Mouse (Mus musculus) liver, embryonic 15.5 days (tissue): Measurements from ENCODE around the gene Fam71e1. TPM values are rescaled to one million over a fixed set of nuclear protein-coding genes. Genes with fewer than 3 reads are reported as not detected.
A peak's percentile ranks its signal among the peaks of the same experiment; 100 is the strongest.

Experiments
- ATAC-seq: fragments of 200-750 bp; cut with Nextera tagmentation; 2 replicates; pipeline ENCODE4 v1.8.0; 2017; ENCODE audit warnings: moderate number of reproducible peaks, mild to moderate bottlenecking, moderate library complexity; ENCODE audit not compliant: insufficient read depth
- H3K27ac ChIP-seq: fragments of 300-500 bp; sonication (generic); replicated peaks from 2 replicates; pipeline ENCODE4 v1.5.1; 2015; ENCODE audit warnings: mild to moderate bottlenecking, inconsistent platforms
- H3K27me3 ChIP-seq: fragments of 300-500 bp; sonication (generic); 2 replicates; pipeline ENCODE4 v1.6.1; 2015; ENCODE audit warnings: mild to moderate bottlenecking, inconsistent platforms
- H3K36me3 ChIP-seq: fragments of 300-500 bp; sonication (generic); replicated peaks from 2 replicates; pipeline ENCODE4 v1.6.1; 2015; ENCODE audit warnings: moderate library complexity, mild to moderate bottlenecking, inconsistent platforms
- H3K4me1 ChIP-seq: fragments of 300-500 bp; sonication (generic); replicated peaks from 2 replicates; pipeline ENCODE4 v1.6.1; 2015; ENCODE audit warnings: inconsistent platforms
- H3K4me2 ChIP-seq: fragments of 300-500 bp; sonication (generic); 2 replicates; pipeline ENCODE4 v1.6.1; 2015; ENCODE audit warnings: moderate library complexity, mild to moderate bottlenecking, inconsistent platforms
- H3K4me3 ChIP-seq: fragments of 300-500 bp; sonication (generic); replicated peaks from 2 replicates; pipeline ENCODE4 v1.5.1; 2015; ENCODE audit warnings: mild to moderate bottlenecking, inconsistent platforms
- H3K9ac ChIP-seq: fragments of 300-500 bp; sonication (generic); 2 replicates; pipeline ENCODE4 v1.6.1; 2015; ENCODE audit warnings: moderate library complexity, mild to moderate bottlenecking, inconsistent platforms
- H3K9me3 ChIP-seq: fragments of 300-500 bp; sonication (generic); replicated peaks from 2 replicates; pipeline ENCODE4 v1.6.1; 2016; ENCODE audit warnings: inconsistent platforms
- WGBS: fragments of 180-500 bp; shearing (Covaris S2); methylation state at CpG from one replicate; pipeline ENCODE4 v1.1.7; 2015; ENCODE audit warnings: mixed read lengths; ENCODE audit not compliant: insufficient replicate concordance; 5-methylcytosine and 5-hydroxymethylcytosine counted together
- polyA plus RNA-seq: library from polyadenylated mRNA; unstranded; fragments of >200 nt; fragmentation: Nextera tagmentation; extraction: Ambion mirVana; gene quantifications from 2 replicates; pipeline ENCODE4 v1.2.1, GENCODE M21; 2015

The Fam71e1 gene
- polyA plus RNA-seq, 1 experiment from 2014 or later, result 2.0 TPM

GRCm38 (mm10) chr7:44472961-44473646, 23.3 kb upstream of the Fam71e1 start:
- H3K4me1 ChIP-seq, result peaks cover 70% of the 10 kb centered on the region
- no peaks in the 10 kb centered on the region for H3K9me3 ChIP-seq
- 0 out of 2 replicates have a peak overlapping the region, but pooled peaks have one; percentile 9 for H3K4me2 ChIP-seq
- H3K36me3 ChIP-seq, result peaks cover 28% of the 10 kb centered on the region
- 37% methylated on average over 9 of the region's 9 CpGs for WGBS
- no peak overlapping the region for H3K27ac ChIP-seq
- no peak for ATAC-seq
- H3K9ac ChIP-seq, result peak overlapping the region; percentile 36; the same call in 1 of the 2 replicates
- peaks cover 55% of the 10 kb centered on the region for H3K27me3 ChIP-seq
- no peak overlapping the region for H3K4me3 ChIP-seq

GRCm38 (mm10) chr7:44474419-44474818, 22.0 kb upstream of the Fam71e1 start:
- Histone ChIP-seq H3K9ac (no peak overlapping the region), H3K27ac (no peak overlapping the region; the same call in 1 of the 2 replicates), H3K4me1 (peaks cover 66% of the 10 kb centered on the region), H3K27me3 (peaks cover 68% of the 10 kb centered on the region), H3K4me2 (no peak overlapping the region), H3K4me3 (no peak overlapping the region), H3K36me3 (peaks cover 24% of the 10 kb centered on the region), H3K9me3 (no peaks in the 10 kb centered on the region)
- 23% methylated on average over 4 of the region's 4 CpGs for whole genome bisulfite sequencing
- ATAC-seq, result no peak

GRCm38 (mm10) chr7:44475046-44475614, 21.3 kb upstream of the Fam71e1 start:
- Histone ChIP-seq H3K9ac (no peak overlapping the region), H3K4me1 (peaks cover 61% of the 10 kb centered on the region), H3K4me2 (no peak overlapping the region), H3K9me3 (no peaks in the 10 kb centered on the region), H3K27ac (no peak overlapping the region), H3K27me3 (peaks cover 75% of the 10 kb centered on the region), H3K4me3 (no peak overlapping the region), H3K36me3 (peaks cover 16% of the 10 kb centered on the region)
- ATAC-seq, result no peak
- WGBS, result 25% methylated on average over 5 of the region's 5 CpGs

- ATAC-seq, result peak; percentile 97
- Histone ChIP-seq H3K27ac (peak overlapping the region; percentile 91), H3K4me1 (peaks cover 58% of the 10 kb centered on the region), H3K4me3 (peak overlapping the region; percentile 22), H3K4me2 (peak overlapping the region; percentile 72), H3K36me3 (no peaks in the 10 kb centered on the region), H3K9ac (peak overlapping the region; percentile 58), H3K27me3 (peaks cover 43% of the 10 kb centered on the region), H3K9me3 (no peaks in the 10 kb centered on the region)
- WGBS, result 43% methylated on average over 3 of the region's 3 CpGs
Observed at GRCm38 (mm10) chr7:44482836-44483435, 13.4 kb upstream of the Fam71e1 start.

- no peak overlapping the region for H3K4me3 ChIP-seq
- H3K9ac ChIP-seq, result no peak overlapping the region
- no peak overlapping the region for H3K4me2 ChIP-seq
- H3K36me3 ChIP-seq, result 0 out of 2 replicates have a peak, but pooled peaks cover 6% of the 10 kb centered on the region
- no peaks in the 10 kb centered on the region for H3K9me3 ChIP-seq
- H3K27ac ChIP-seq, result peak overlapping the region; percentile 71
- peaks cover 31% of the 10 kb centered on the region for H3K27me3 ChIP-seq
- peaks cover 49% of the 10 kb centered on the region for H3K4me1 ChIP-seq
- no peak for ATAC-seq
- 87% methylated on average over 1 of the region's 1 CpGs for WGBS
Observed at GRCm38 (mm10) chr7:44484109-44484508, 12.3 kb upstream of the Fam71e1 start.

- Histone ChIP-seq H3K27me3 (peaks cover 22% of the 10 kb centered on the region), H3K9ac (no peak overlapping the region), H3K4me2 (no peak overlapping the region), H3K36me3 (peaks cover 13% of the 10 kb centered on the region), H3K4me1 (peaks cover 49% of the 10 kb centered on the region), H3K9me3 (no peaks in the 10 kb centered on the region), H3K27ac (peak overlapping the region; percentile 71), H3K4me3 (no peak overlapping the region)
- no peak; the same call in 1 of the 2 replicates for ATAC-seq
- 40% methylated on average over 5 of the region's 5 CpGs for WGBS
Observed at GRCm38 (mm10) chr7:44484841-44485571, 11.4 kb upstream of the Fam71e1 start.

- peaks cover 15% of the 10 kb centered on the region for H3K27me3 ChIP-seq
- no peak overlapping the region for H3K9ac ChIP-seq
- 64% methylated on average over 7 of the region's 7 CpGs for WGBS
- H3K27ac ChIP-seq, result no peak overlapping the region
- H3K4me1 ChIP-seq, result peaks cover 42% of the 10 kb centered on the region
- H3K4me2 ChIP-seq, result no peak overlapping the region
- H3K9me3 ChIP-seq, result no peaks in the 10 kb centered on the region
- H3K36me3 ChIP-seq, result peaks cover 20% of the 10 kb centered on the region
- H3K4me3 ChIP-seq, result no peak overlapping the region
- no peak for ATAC-seq
Observed at GRCm38 (mm10) chr7:44485572-44486195, 10.7 kb upstream of the Fam71e1 start.

GRCm38 (mm10) chr7:44486927-44487575, 9.3 kb upstream of the Fam71e1 start:
- Histone ChIP-seq H3K4me3 (no peak overlapping the region), H3K9ac (no peak overlapping the region), H3K4me2 (no peak overlapping the region), H3K9me3 (no peaks in the 10 kb centered on the region), H3K27me3 (peaks cover 5% of the 10 kb centered on the region; the same call in 1 of the 2 replicates), H3K27ac (no peak overlapping the region), H3K36me3 (peaks cover 33% of the 10 kb centered on the region), H3K4me1 (peaks cover 30% of the 10 kb centered on the region)
- 71% methylated on average over 13 of the region's 13 CpGs for WGBS
- no peak for ATAC-seq

GRCm38 (mm10) chr7:44487936-44488335, 8.4 kb upstream of the Fam71e1 start:
- 82% methylated on average over 7 of the region's 7 CpGs for WGBS
- H3K27ac ChIP-seq, result no peak overlapping the region
- H3K9ac ChIP-seq, result no peak overlapping the region
- peaks cover 21% of the 10 kb centered on the region for H3K4me1 ChIP-seq
- H3K4me2 ChIP-seq, result no peak overlapping the region
- H3K9me3 ChIP-seq, result no peaks in the 10 kb centered on the region
- peaks cover 42% of the 10 kb centered on the region for H3K36me3 ChIP-seq
- H3K4me3 ChIP-seq, result no peak overlapping the region
- no peaks in the 10 kb centered on the region for H3K27me3 ChIP-seq
- no peak for ATAC-seq

GRCm38 (mm10) chr7:44488545-44488944, 7.8 kb upstream of the Fam71e1 start:
- H3K36me3 ChIP-seq, result peaks cover 48% of the 10 kb centered on the region
- H3K27me3 ChIP-seq, result no peaks in the 10 kb centered on the region
- no peak overlapping the region for H3K4me2 ChIP-seq
- peaks cover 15% of the 10 kb centered on the region for H3K4me1 ChIP-seq
- no peak overlapping the region for H3K27ac ChIP-seq
- H3K9me3 ChIP-seq, result no peaks in the 10 kb centered on the region
- no peak for ATAC-seq
- no peak overlapping the region for H3K4me3 ChIP-seq
- no peak overlapping the region for H3K9ac ChIP-seq
- 79% methylated on average over 8 of the region's 8 CpGs for WGBS
